Mouse (Mus musculus) thymus, adult 2 months (tissue): Measurements from ENCODE around the gene 2700081O15Rik.

Source experiments
- CTCF ChIP-seq: fragments of 200-500 bp; IDR thresholded peaks from 2 replicates; pipeline ENCODE4 v1.5.1; 2012; ENCODE audit warnings: mild to moderate bottlenecking, control low read depth, low read length, moderate library complexity, borderline replicate concordance; ENCODE audit not compliant: control insufficient read depth, poor library complexity, insufficient read depth; ENCODE audit errors: extremely low read depth
- POLR2A ChIP-seq: fragments of 200-500 bp; IDR thresholded peaks from 2 replicates; pipeline ENCODE4 v1.6.1; 2012; ENCODE audit warnings: mild to moderate bottlenecking, low read length, control low read depth, moderate library complexity; ENCODE audit not compliant: control insufficient read depth, poor library complexity, insufficient read depth; ENCODE audit errors: extremely low read depth

- TF ChIP-seq POLR2A, result no peak
- no peak for TF ChIP-seq CTCF
Measured at GRCm38 (mm10) chr19:7422656-7423027, 5.2 kb downstream of the 2700081O15Rik start.
